Mouse (Mus musculus) myocyte (in vitro differentiated cells): ENCODE results near the gene Spred1. TPM values are rescaled to one million over a fixed set of nuclear protein-coding genes. Genes with fewer than 3 reads are reported as not detected.

Experiments used
- H3K27me3 ChIP-seq: one replicate; pipeline ENCODE4 v1.6.1; 2011; ENCODE audit not compliant: control insufficient read depth, insufficient read depth, insufficient read length
- H3K36me3 ChIP-seq: one replicate; pipeline ENCODE4 v1.6.1; 2011; ENCODE audit not compliant: control insufficient read depth, insufficient read depth
- H3K4me2 ChIP-seq: one replicate; pipeline ENCODE4 v1.6.1; 2011; ENCODE audit warnings: low read depth, control low read depth
- H3K4me3 ChIP-seq: one replicate; pipeline ENCODE4 v1.5.1; 2011; ENCODE audit warnings: mild to moderate bottlenecking, control low read depth, moderate library complexity
- H3K79me2 ChIP-seq: one replicate; pipeline ENCODE4 v1.6.1; 2011; ENCODE audit not compliant: control insufficient read depth, insufficient read depth
- H3ac ChIP-seq: one replicate; pipeline ENCODE4 v1.6.1; 2011; ENCODE audit not compliant: control insufficient read depth, insufficient read length
- CEBPB ChIP-seq: IDR thresholded peaks from 2 replicates; pipeline ENCODE4 v1.6.1; 2011; ENCODE audit warnings: mild to moderate bottlenecking, moderate library complexity; ENCODE audit not compliant: poor library complexity, insufficient read depth, severe bottlenecking
- E2F4 ChIP-seq: IDR thresholded peaks from one replicate; pipeline ENCODE4 v1.6.1; 2011; ENCODE audit warnings: mild to moderate bottlenecking, control low read depth, moderate library complexity; ENCODE audit not compliant: insufficient read depth
- MAX ChIP-seq: IDR thresholded peaks from one replicate; pipeline ENCODE4 v1.6.1; 2011; ENCODE audit warnings: low read depth, mild to moderate bottlenecking, control low read depth
- MYOD1 ChIP-seq, 3 experiments: IDR thresholded peaks; one replicate each; pipeline ENCODE4 v1.6.1; 2011; ENCODE audit warnings: control low read depth in 2 of 3, low read depth in 2 of 3, mild to moderate bottlenecking in 2 of 3, moderate library complexity in 1 of 3; ENCODE audit not compliant: insufficient read length in 2 of 3, control insufficient read depth in 1 of 3
- MYOG ChIP-seq, 3 experiments: IDR thresholded peaks; one replicate each; pipeline ENCODE4 v1.6.1; 2011; ENCODE audit warnings: control low read depth in 2 of 3, low read depth in 2 of 3, mild to moderate bottlenecking in 2 of 3; ENCODE audit not compliant: insufficient read length in 2 of 3, control insufficient read depth in 1 of 3, insufficient read depth in 1 of 3
- POLR2A ChIP-seq: IDR thresholded peaks from one replicate; pipeline ENCODE4 v1.6.1; 2011; ENCODE audit warnings: low read depth, mild to moderate bottlenecking, control low read depth, moderate library complexity; ENCODE audit not compliant: insufficient read length
- POLR2AphosphoS2 ChIP-seq: IDR thresholded peaks from one replicate; pipeline ENCODE4 v1.6.1; 2011; ENCODE audit warnings: low read depth, control low read depth; ENCODE audit not compliant: insufficient read length
- REST ChIP-seq: IDR thresholded peaks from one replicate; pipeline ENCODE4 v1.6.1; 2011; ENCODE audit warnings: mild to moderate bottlenecking, control low read depth, moderate library complexity; ENCODE audit not compliant: insufficient read depth, insufficient read length
- SRF ChIP-seq: IDR thresholded peaks from one replicate; pipeline ENCODE4 v1.6.1; 2011; ENCODE audit warnings: low read depth; ENCODE audit not compliant: control insufficient read depth, insufficient read length
- TCF12 ChIP-seq: IDR thresholded peaks from one replicate; pipeline ENCODE4 v1.6.1; 2011; ENCODE audit warnings: mild to moderate bottlenecking, control low read depth; ENCODE audit not compliant: poor library complexity, insufficient read depth, severe bottlenecking
- TCF3 ChIP-seq: IDR thresholded peaks from one replicate; pipeline ENCODE4 v1.6.1; 2011; ENCODE audit warnings: low read depth, control low read depth; ENCODE audit not compliant: insufficient read length
- USF1 ChIP-seq: IDR thresholded peaks from one replicate; pipeline ENCODE4 v1.6.1; 2011; ENCODE audit warnings: low read depth, mild to moderate bottlenecking, control low read depth, moderate library complexity
- polyA plus RNA-seq: library from polyadenylated mRNA; unstranded; fragments of >200 nt; fragmentation: generic; extraction: Trizol; gene quantifications from one replicate; pipeline ENCODE4 v1.2.1, GENCODE M21; 2012; ENCODE audit warnings: missing spikeins

Spred1 gene
- polyA plus RNA-seq, 1 experiment, result 7.1 TPM

DNA sequence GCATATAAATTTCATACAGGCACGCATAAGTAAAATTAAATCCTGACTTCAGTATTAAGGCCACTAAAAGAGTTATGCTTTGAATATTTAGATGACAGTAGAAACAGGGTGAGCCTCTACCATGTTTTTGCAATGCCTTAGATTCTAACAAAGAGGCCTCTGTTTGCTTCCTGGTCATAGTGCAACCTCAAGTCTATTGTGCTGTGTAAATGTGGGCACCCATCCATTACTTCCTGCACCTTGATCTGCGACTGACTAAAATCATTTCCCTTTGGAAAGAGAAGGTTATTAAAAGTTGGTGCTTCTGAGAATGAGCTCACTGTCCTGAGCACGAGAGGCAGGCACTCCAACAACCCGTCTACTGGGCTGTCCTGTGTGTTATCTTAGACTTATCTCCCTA is 64.4 kb downstream of the Spred1 start:
- Histone ChIP-seq H3K79me2 (no peaks in the 10 kb centered on the region), H3K27me3 (no peaks in the 10 kb centered on the region), H3ac (no peak overlapping the region), H3K4me3 (no peak overlapping the region), H3K4me2 (no peak overlapping the region), H3K36me3 (peaks cover 20% of the 10 kb centered on the region)
- TF ChIP-seq POLR2A (no peak), REST (no peak), USF1 (no peak), POLR2AphosphoS2 (no peak), MYOG (IDR thresholded peaks at IDR 0.05; ENCODE audit: control insufficient read depth in 1 of 3, insufficient read depth in 1 of 3, insufficient read length in 2 of 3, low read depth in 2 of 3) (no peak), E2F4 (no peak), TCF3 (no peak), SRF (no peak), MYOD1 (IDR thresholded peaks at IDR 0.05; ENCODE audit: control insufficient read depth in 1 of 3, insufficient read length in 2 of 3, low read depth in 2 of 3) (no peak), CEBPB (no peak), TCF12 (no peak), MAX (no peak)

DNA sequence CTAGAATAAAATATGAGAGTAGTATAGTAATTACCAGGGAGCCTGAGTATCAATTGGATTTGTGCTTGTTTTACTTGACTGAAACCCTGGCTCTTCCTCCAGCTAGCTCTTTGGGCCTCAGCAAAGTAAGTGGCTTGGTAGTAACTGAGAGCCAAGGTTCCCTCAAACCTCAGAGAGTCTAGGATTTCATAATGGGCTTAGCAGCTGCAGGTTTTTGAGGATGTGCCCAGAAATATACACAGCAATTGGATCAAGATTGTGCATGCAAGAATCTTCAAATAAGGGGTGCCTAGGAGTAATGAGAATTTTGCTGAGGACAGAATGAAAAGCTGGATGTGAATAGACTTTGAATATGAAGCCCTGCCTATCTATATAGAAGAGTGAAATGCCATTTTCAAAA is 69.7 kb downstream of the Spred1 start:
- Histone ChIP-seq H3K36me3 (peaks cover 6% of the 10 kb centered on the region), H3K4me2 (no peak overlapping the region), H3K4me3 (no peak overlapping the region), H3K27me3 (no peaks in the 10 kb centered on the region), H3K79me2 (no peaks in the 10 kb centered on the region), H3ac (no peak overlapping the region)
- TF ChIP-seq TCF3 (no peak), POLR2A (no peak), CEBPB (no peak), SRF (no peak)

DNA sequence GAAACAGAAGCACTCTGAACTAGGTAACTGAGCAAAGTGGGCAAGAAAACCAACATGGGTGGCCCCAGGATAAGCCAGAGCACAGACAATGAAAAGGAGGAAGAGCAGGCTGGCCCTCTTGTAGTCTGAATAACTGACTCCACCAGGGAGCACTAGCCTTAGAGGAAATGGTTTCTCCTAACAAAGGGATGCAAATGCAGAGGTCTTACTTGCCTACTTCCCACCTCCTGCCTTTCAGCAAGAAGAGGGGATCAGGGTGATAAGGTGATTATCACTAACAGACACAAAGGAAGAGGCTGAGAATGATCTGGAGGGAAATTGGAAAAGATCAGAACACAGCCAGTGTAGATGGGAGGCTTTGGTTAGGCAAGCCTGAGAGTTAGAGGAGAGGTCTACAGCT is 73.1 kb downstream of the Spred1 start:
- no peak for TF ChIP-seq MAX
- TF ChIP-seq REST, result no peak
- TF ChIP-seq TCF12, result no peak
- no peak for TF ChIP-seq USF1
- no peak for TF ChIP-seq MYOG (IDR thresholded peaks at IDR 0.05; ENCODE audit: control insufficient read depth in 1 of 3, insufficient read depth in 1 of 3, insufficient read length in 2 of 3, low read depth in 2 of 3)
- no peak for TF ChIP-seq TCF3
- no peak for TF ChIP-seq MYOD1 (IDR thresholded peaks at IDR 0.05; ENCODE audit: control insufficient read depth in 1 of 3, insufficient read length in 2 of 3, low read depth in 2 of 3)
- TF ChIP-seq CEBPB, result no peak
- TF ChIP-seq POLR2AphosphoS2, result no peak
- TF ChIP-seq E2F4, result no peak
- TF ChIP-seq SRF, result no peak
- TF ChIP-seq POLR2A, result no peak
- Histone ChIP-seq H3K27me3 (no peaks in the 10 kb centered on the region), H3ac (no peak overlapping the region), H3K4me2 (no peak overlapping the region), H3K36me3 (no peaks in the 10 kb centered on the region), H3K79me2 (no peaks in the 10 kb centered on the region), H3K4me3 (no peak overlapping the region)

DNA sequence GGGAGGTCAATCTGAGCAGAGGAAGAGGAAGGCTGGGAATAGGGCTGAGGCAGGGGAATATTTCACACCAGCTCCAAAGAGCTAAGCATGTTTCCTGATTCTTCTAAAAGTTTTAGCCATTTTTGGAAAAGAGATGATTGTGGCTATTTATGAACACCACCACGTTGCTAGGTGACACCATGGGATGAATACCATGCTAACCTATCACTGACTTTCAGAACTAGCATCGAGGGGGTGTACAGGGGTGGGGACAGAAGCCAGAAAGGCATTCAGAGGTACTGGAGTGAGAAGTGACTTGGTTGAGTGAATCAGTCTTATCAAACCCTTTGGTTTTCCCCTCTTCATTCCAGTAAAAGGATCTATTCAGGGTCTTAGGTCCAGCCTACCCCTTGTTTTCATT is 74.0 kb downstream of the Spred1 start:
- Histone ChIP-seq H3K36me3 (no peaks in the 10 kb centered on the region), H3K79me2 (no peaks in the 10 kb centered on the region), H3K4me3 (no peak overlapping the region), H3K4me2 (no peak overlapping the region), H3K27me3 (no peaks in the 10 kb centered on the region), H3ac (no peak overlapping the region)
- TF ChIP-seq USF1 (no peak), REST (no peak), CEBPB (no peak), MAX (no peak), POLR2A (no peak), TCF3 (no peak), POLR2AphosphoS2 (no peak), SRF (no peak), MYOG (IDR thresholded peaks at IDR 0.05; ENCODE audit: control insufficient read depth in 1 of 3, insufficient read depth in 1 of 3, insufficient read length in 2 of 3, low read depth in 2 of 3) (no peak), E2F4 (no peak), TCF12 (no peak), MYOD1 (IDR thresholded peaks at IDR 0.05; ENCODE audit: control insufficient read depth in 1 of 3, insufficient read length in 2 of 3, low read depth in 2 of 3) (no peak)

DNA sequence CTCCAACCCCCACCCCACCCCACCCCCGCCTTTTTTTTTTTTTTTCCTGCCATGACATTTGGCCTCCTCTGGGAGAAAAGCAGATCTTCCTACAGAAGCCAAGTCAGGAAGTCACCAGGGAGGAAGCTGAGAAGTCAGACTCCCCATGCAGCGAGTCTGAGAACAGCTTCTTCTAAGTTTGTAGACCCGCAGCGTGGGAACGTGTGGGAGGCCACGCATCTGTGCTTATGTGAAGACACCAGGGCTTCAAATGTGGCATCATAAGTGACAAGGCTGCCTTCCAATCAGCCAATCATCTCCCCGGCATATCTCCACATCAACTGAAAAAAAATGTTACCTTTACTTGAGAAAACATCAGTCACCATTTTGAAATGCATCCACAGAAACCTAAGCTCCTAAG is 74.4 kb downstream of the Spred1 start:
- Histone ChIP-seq H3K36me3 (no peaks in the 10 kb centered on the region), H3ac (no peak overlapping the region), H3K27me3 (no peaks in the 10 kb centered on the region), H3K4me2 (no peak overlapping the region), H3K4me3 (no peak overlapping the region), H3K79me2 (no peaks in the 10 kb centered on the region)
- no peak for TF ChIP-seq TCF12
- no peak for TF ChIP-seq MAX
- no peak for TF ChIP-seq E2F4
- no peak for TF ChIP-seq POLR2A
- TF ChIP-seq CEBPB, result no peak
- no peak for TF ChIP-seq MYOD1 (IDR thresholded peaks at IDR 0.05; ENCODE audit: control insufficient read depth in 1 of 3, insufficient read length in 2 of 3, low read depth in 2 of 3)
- TF ChIP-seq MYOG (IDR thresholded peaks at IDR 0.05; ENCODE audit: control insufficient read depth in 1 of 3, insufficient read depth in 1 of 3, insufficient read length in 2 of 3, low read depth in 2 of 3), result no peak
- TF ChIP-seq USF1, result no peak
- TF ChIP-seq SRF, result no peak
- no peak for TF ChIP-seq POLR2AphosphoS2
- no peak for TF ChIP-seq TCF3
- no peak for TF ChIP-seq REST
